Mouse (Mus musculus) urinary bladder, adult 18-20 months (tissue): ENCODE results near the gene Gm28168.
"Not testable (repeated sequence)": the region's sequence is repeated elsewhere in the genome, so short reads cannot be mapped to it uniquely, and the experiment has no call there.

Experiments
- DNase-seq, 2 experiments: peaks; one replicate each; pipeline ENCODE4 v3.0.0; 2022; ENCODE audit warnings: low spot score in 2 of 2, mixed read lengths in 2 of 2

Gm28168 gene

DNA sequence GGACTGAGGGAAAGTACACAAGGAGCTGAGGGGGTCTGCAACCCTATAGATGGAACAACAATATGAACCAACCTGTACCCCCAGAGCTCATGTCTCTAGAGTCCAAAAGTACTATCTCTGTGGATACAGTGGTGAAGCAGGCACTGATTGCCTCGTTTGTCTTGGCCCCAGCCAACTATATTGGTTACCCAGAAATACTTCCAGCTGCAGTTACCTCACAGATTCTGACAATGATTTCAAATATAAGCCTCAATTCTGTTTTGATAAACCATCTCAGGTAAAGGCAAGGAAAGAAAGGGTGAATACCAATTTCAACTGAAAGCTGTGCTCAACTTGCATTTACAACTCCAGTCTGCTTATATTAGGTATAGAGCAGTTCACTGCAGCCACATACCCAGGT lies at the start of gene Gm28168:
TSS of gene Gm28168 (plus strand) at position 301 of the 400 bp plus-strand sequence.
- DNase-seq, result not testable (repeated sequence)

- no peak for DNase-seq
Measured at GRCm38 (mm10) chr1:117965639-117966038, 37.8 kb downstream of the Gm28168 start, which contains the start of gene Gm7145. Gene Gm7145 (plus strand): TSS chr1:117965939.
